Mouse (Mus musculus): ENCODE measurements around the gene Olfr527.

The Olfr527 gene

DNA sequence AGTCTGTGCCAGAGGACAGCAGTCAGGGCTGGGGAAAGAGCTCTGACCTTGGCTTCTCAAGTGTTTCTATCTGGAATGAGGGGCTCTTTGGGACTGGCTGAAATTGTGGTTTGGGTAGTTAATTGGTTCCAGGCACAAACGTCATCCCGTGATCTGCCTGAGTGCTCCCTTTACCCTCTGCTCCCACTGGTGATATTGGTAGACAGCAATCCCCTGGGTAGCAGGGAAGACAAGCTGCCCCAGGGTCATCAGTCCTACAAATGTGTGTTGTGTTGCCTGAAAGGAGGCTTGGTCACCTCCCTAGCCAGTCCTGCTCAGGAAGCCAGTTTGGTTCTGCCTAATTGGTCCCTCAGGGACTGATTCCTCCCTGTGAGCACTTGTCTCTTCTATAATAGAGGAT is at the start of gene Olfr527:
Olfr527 (plus strand) TSS at position 301 of the 400 bp plus-strand sequence.
- no peak for DNase-seq (ENCODE audit: low read depth, low spot score)

- DNase-seq (ENCODE audit: low read depth, low spot score): no peak
These were observed 38.1 kb upstream of the Olfr527 start for GRCm38 (mm10) chr7:140295746-140296145.

- DNase-seq (ENCODE audit: low read depth, low spot score): no peak
These were observed 36.9 kb upstream of the Olfr527 start for GRCm38 (mm10) chr7:140296876-140297275.

- no peak for DNase-seq (ENCODE audit: low read depth, low spot score)
These were observed 34.4 kb upstream of the Olfr527 start for GRCm38 (mm10) chr7:140299416-140299815.

DNA sequence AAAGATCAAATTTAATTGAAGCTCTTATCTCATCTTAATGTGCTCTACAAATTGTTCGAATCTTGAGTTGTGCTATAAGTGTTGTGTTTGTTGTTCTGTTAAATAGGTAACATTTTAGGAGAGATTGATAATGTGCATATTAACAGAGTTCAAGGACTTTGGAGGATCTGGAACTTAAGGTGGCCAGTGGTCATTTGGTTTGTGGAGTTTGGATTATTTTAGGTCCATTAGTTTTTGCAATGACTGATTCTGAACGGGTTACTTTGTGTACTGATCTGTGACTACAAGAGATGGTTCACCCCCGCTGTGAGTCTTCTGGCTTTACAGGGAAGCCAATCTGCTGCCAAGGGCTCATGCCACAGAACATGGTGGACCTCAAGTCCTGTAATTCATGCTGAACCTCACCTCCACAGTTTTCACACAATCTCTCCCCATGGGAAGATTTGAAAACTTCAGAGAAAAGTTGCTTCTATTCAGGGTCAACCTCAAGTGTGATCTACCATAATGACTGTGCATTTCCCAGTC is 13.9 kb upstream of the Olfr527 start:
- no peak for DNase-seq (ENCODE audit: low read depth, low spot score)

DNA sequence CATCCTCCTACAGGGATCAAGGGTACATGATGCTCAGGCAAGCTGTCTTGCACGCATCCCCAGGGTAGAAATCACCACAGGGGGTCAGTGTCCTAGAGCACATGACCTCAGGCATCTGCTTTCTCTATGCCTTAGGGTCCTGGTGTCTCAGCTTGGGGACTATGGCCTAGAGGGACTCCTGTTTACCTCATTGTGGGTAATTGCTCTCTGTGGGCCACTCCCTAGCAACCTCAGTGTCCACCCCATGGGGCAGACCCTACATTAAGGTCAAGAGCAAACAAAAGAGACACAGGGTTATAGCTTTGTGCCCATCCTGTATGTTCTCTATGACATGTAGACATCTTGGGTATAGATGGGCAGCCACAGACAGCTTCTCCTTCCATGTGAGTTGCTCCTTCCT is 13.3 kb upstream of the Olfr527 start, which contains the start of gene Olfr525:
Olfr525 (plus strand) TSS at position 301 of the 400 bp plus-strand sequence.
- no peak for DNase-seq (ENCODE audit: low read depth, low spot score)

DNA sequence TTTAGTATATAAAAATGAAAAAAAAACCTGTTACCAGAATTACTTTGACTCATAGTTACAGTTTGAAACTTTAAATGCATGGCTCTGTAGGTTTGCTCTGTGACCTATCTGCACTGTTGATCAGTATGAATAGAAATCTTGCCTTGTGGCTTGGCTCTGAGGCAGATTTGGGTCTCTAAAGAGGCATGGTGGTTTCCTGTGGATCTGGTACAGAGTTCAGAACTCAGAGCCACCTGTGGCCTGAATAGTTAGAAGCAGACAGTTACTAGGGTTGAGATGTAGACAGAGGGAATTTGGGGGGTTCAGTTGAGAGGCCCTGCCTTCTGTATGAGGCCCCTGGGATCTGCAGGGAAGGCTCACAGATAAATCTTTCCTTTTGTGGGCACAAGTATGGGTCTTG is 12.7 kb upstream of the Olfr527 start:
- DNase-seq (ENCODE audit: low read depth, low spot score): no peak

- no peak for DNase-seq (ENCODE audit: low read depth, low spot score)
These were observed 4.0 kb upstream of the Olfr527 start for GRCm38 (mm10) chr7:140329766-140330304.

DNA sequence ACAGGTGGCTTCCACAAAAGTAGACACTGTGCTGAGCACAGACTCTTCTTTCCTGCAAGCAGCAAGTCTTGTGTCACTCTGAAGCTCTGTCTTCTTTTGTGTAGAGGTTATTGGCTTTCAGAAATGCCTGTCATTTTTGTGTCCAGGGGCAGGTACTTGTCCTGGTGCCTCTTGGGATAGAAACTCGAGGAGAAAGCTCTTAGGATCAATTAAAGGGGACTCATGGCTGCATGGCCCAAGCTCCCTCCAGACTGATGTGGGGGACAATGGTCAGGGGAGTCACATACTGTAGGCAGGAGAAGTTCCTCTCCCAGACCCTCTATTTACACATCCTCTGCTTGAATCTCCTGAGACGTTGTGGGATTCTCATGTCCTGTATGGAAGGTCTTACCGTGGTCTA is 27.8 kb downstream of the Olfr527 start, which contains the start of gene Olfr60:
Olfr60 (minus strand) TSS at position 101 of the 400 bp plus-strand sequence.
- no peak for DNase-seq (ENCODE audit: low read depth, low spot score)

GRCm38 (mm10) chr7:140374300-140374699 is 40.5 kb downstream of the Olfr527 start:
- no peak for DNase-seq (ENCODE audit: low read depth, low spot score)

- no peak for DNase-seq (ENCODE audit: low read depth, low spot score)
These were observed 42.4 kb downstream of the Olfr527 start, which contains the start of gene Olfr530 for GRCm38 (mm10) chr7:140376231-140376630. Gene Olfr530 (minus strand): TSS chr7:140376331.

- no peak for DNase-seq (ENCODE audit: low read depth, low spot score)
These were observed 43.1 kb downstream of the Olfr527 start for GRCm38 (mm10) chr7:140376911-140377310.
